Mouse (Mus musculus) gastrocnemius, postnatal 10 days (tissue): Measurements from ENCODE around the gene Slc47a2. TPM values are rescaled to one million over a fixed set of nuclear protein-coding genes. Genes with fewer than 3 reads are reported as not detected.

ENCODE experiments used
- DNase-seq: peaks from one replicate; pipeline ENCODE4 v3.0.0; 2021; ENCODE audit warnings: mixed read lengths
- long read RNA-seq, 2 experiments: library from polyadenylated mRNA; stranded (forward); transcript quantifications; one replicate each; pipeline ENCODE4 v2.0.0; 2021
- total RNA-seq, 2 experiments: library from RNA; stranded (reverse); gene quantifications; 2 replicates each; pipeline ENCODE4 v1.2.3; 2021

Gene Slc47a2
- total RNA-seq, result not detected
- long read RNA-seq, experiment 1, partial matches to known transcripts, result 0 of 1 reads
- long read RNA-seq, experiment 1, other reads (novel, unspliced or antisense), result 1 of 1 reads
- long read RNA-seq, experiment 2, partial matches to known transcripts, result 0 of 1 reads
- long read RNA-seq, experiment 2, other reads (novel, unspliced or antisense), result 1 of 1 reads

DNA sequence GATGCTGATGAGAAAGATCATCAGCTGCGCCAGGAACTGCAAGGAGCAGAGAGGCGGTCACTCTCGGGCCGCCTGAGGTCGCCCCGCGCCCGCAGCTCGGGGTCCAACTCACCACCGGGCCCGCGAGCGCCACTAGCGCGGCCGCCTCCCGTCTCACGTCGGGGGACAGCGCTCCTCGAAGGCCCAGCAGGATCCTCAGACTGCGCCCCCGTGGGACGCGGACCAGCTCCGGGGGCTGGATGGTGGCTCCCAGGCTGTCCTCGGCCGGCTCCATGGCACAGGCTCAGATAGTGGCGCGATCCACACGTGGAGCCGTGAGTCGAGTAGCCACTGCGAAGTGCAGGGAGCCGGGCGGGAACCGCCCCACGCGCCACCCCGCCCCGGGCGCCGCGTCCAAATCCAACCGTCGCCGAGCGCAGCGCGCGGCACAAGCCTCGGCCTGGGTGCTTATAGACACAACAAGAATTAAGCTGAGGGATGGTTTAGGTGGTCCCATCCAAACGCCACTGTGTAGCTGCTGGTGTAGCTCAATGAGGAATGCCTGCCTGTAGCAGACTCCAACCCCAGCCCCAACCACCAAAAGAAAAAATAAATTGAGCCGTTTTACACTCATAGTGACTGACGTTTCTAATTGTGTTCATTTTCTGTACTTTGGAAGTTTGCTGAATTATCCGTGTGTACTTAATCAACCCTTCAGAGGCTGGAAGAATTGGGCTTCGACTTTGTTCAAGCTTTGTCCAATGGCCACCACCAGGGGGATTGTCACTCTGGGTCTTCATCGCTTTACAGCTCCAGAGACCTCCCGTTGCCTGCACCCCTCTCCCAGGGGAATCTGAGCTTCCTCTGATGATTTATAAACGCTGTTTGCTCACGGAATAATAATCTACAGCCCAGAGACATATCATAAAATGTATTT is at the start of gene Slc47a2:
TSS of gene Slc47a2 (minus strand) at position 356 of the 916 bp plus-strand sequence.
- peak; percentile 26 for DNase-seq

GRCm38 (mm10) chr11:61388936-61389335 is 46.3 kb upstream of the Slc47a2 start:
- no peak for DNase-seq

- peak; percentile 60 for DNase-seq
Measured at GRCm38 (mm10) chr11:61388012-61388411, 45.4 kb upstream of the Slc47a2 start.

- no peak for DNase-seq
Measured at GRCm38 (mm10) chr11:61387233-61387632, 44.6 kb upstream of the Slc47a2 start.

DNA sequence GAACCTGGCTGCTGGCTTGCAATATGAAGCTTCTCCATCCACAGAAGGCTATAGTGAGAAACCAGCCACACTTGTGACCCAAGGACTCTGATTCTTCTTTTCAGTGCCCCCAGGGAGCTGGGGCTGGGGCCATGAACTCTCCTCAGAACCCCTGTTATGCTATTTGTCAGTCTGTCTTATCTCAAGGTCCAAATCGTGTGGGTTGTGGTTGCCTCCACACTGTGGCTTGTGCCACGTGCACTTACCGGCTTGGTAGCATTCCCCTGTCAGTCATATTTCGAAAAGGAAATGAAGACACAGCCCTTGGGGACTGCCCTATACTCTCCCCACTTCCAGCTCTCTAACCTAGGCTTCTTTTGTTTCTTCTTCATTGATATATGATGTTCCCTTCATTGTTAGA is 43.1 kb upstream of the Slc47a2 start:
- no peak for DNase-seq

GRCm38 (mm10) chr11:61381272-61381671 is 38.6 kb upstream of the Slc47a2 start:
- no peak for DNase-seq

DNA sequence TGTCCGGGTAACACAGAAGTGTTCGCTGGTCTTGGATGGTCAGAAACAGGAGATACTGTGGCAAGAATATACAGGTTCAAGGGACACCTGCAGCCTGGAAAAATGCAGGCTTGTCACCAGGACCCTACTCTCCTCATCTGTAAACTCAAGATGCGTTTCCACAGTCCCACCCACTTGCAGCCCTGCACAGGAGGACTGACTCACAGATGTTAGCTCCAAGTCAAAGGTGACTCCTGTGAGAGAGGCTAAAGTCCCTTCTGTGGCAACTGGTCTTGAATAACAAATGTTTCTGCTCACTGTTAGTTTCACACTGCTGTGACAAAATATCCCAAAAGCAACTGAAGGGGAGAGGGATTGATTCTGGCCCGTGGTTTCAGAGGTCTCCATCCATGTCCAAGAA is 36.0 kb upstream of the Slc47a2 start:
- no peak for DNase-seq

- peak; percentile 28 for DNase-seq
Measured at GRCm38 (mm10) chr11:61377881-61378613, 35.4 kb upstream of the Slc47a2 start, which contains the start of gene Slc47a1. Slc47a1 (minus strand) TSS chr11:61378345.

DNA sequence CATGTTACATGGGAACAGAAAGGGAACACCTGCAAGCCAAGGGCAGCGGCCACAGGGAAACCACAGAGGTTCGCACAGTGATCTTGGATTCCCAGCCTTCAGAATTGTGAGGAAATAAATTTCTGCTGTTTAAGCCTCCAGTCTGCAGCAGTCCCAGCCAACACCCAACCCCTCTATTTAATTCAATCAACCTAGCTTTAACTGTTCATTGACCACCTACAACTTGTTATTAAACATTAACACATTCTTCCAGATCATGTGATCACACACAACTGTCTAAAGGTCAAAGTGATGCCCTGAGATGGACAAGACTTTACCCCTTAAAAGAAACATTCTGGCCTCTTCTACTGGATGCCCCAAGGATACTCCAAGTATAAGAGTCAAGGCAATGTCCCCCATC is 26.0 kb upstream of the Slc47a2 start:
- no peak for DNase-seq

GRCm38 (mm10) chr11:61366517-61367273 is 24.0 kb upstream of the Slc47a2 start:
- no peak for DNase-seq

GRCm38 (mm10) chr11:61365938-61366337 is 23.3 kb upstream of the Slc47a2 start:
- DNase-seq, result no peak

DNA sequence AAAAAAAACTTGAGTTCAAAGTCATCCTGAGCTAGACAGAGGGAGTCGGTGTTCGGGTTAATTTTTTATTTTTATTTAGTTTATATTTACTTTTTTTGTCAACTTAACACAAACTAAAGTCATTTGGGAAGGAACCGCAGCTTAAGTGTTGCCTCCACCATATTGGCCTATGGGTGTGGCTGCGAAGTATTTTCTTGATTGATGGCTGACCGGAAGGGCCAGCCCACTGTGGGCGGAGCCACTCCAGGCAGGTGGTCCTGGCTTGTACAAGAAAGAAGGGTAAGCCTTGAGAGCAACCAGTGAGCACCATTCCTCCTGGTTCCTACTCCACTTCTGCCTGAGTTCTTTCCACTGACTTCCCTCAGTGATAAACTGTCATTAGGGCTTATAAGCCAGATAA is 21.4 kb upstream of the Slc47a2 start:
- DNase-seq, result no peak

GRCm38 (mm10) chr11:61361515-61362190 is 19.0 kb upstream of the Slc47a2 start:
- DNase-seq, result no peak

- no peak for DNase-seq
Measured at GRCm38 (mm10) chr11:61356600-61356999, 13.9 kb upstream of the Slc47a2 start.

GRCm38 (mm10) chr11:61356111-61356510 is 13.5 kb upstream of the Slc47a2 start:
- no peak for DNase-seq

DNA sequence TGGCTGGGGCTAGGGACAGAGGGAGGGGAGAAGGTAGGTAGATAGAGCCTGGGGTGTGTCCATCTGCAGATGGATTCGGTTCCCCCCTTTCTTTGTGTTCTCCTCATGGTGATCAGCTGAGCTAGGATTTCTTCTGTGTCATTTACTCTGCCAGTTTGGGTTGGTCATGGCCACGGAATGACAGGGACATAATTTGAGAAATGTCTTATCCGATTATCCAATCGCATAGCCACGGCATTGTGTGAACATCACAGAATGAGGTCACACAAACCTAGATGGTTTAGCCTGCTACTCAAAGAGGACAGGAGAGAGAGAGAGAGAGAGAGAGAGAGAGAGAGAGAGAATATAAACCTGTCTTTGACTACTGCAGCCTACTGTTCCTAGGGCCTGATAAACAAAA is 12.7 kb upstream of the Slc47a2 start:
- no peak for DNase-seq

- no peak for DNase-seq
Measured at GRCm38 (mm10) chr11:61354346-61354745, 11.7 kb upstream of the Slc47a2 start.

- no peak for DNase-seq
Measured at GRCm38 (mm10) chr11:61353038-61353437, 10.4 kb upstream of the Slc47a2 start.

DNA sequence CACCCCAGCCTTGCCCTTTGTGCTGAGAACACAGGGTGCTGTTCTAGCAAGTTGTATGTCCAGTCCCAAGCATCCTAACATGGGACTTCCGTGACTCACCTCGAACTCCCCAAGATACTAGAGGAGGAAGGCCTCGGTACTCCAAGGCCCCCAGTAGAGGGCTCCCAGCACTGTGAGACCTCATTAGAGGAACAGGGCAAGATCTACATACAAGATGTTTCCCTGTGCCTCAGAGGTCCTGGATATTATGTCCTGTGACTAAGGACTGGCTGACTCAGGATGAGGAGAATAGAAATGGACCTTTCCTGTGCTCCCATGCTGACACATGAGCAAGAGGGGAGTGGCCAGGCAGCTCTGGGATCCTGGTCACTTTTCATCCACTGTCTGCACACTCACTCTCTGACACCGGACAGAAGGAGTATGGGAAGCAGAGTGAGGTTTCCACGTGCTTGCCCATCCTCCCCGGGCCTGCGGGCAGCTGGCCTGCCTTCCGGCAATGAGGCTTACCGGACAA is 9.5 kb upstream of the Slc47a2 start:
- DNase-seq, result no peak

- DNase-seq, result peak; percentile 57
Measured at GRCm38 (mm10) chr11:61349337-61349736, 6.7 kb upstream of the Slc47a2 start.

- no peak for DNase-seq
Measured at GRCm38 (mm10) chr11:61346133-61346532, 3.5 kb upstream of the Slc47a2 start.
